Mouse (Mus musculus) liver, postnatal 0 days (tissue): ENCODE data around the gene Ahsa1.

ENCODE experiments used
- CTCF ChIP-seq: sonication (generic); IDR thresholded peaks from 2 replicates; pipeline ENCODE4 v1.5.1; 2016; ENCODE audit warnings: antibody characterized with exemption, low read depth
- EP300 ChIP-seq: IDR thresholded peaks from 2 replicates; pipeline ENCODE4 v1.6.1; 2016; ENCODE audit warnings: antibody characterized with exemption, low read depth, mild to moderate bottlenecking

GRCm38 (mm10) chr12:87284726-87285125 lies 18.4 kb downstream of the Ahsa1 start:
- TF ChIP-seq CTCF (no peak), EP300 (no peak)
